Mouse (Mus musculus): ENCODE data around the gene Rcl1.

Rcl1 gene

GRCm38 (mm10) chr19:29155552-29155951, 54.4 kb downstream of the Rcl1 start:
- no peak for DNase-seq

- DNase-seq: no peak
Observed at GRCm38 (mm10) chr19:29156417-29156816, 55.2 kb downstream of the Rcl1 start.

- DNase-seq: no peak
Observed at GRCm38 (mm10) chr19:29157678-29158466, 56.7 kb downstream of the Rcl1 start.

GRCm38 (mm10) chr19:29158486-29158885, 57.3 kb downstream of the Rcl1 start:
- DNase-seq: no peak

GRCm38 (mm10) chr19:29163817-29164527, 62.8 kb downstream of the Rcl1 start:
- no peak for DNase-seq

- no peak for DNase-seq
Observed at GRCm38 (mm10) chr19:29164528-29165166, 63.5 kb downstream of the Rcl1 start.

- DNase-seq: no peak
Observed at GRCm38 (mm10) chr19:29167938-29168337, 66.8 kb downstream of the Rcl1 start.

GRCm38 (mm10) chr19:29180336-29180735, 79.2 kb downstream of the Rcl1 start:
- no peak for DNase-seq

GRCm38 (mm10) chr19:29182166-29182565, 81.0 kb downstream of the Rcl1 start:
- no peak for DNase-seq

- DNase-seq: no peak
Observed at GRCm38 (mm10) chr19:29185122-29185521, 83.9 kb downstream of the Rcl1 start.

GRCm38 (mm10) chr19:29185552-29186232, 84.5 kb downstream of the Rcl1 start:
- DNase-seq: no peak

GRCm38 (mm10) chr19:29188879-29189278, 87.7 kb downstream of the Rcl1 start:
- no peak for DNase-seq

Data from cerebellum, adult 11-12 months (tissue).